Mouse (Mus musculus) macrophage (primary cell): Measurements from ENCODE around the gene Dapk3. TPM values are rescaled to one million over a fixed set of nuclear protein-coding genes. Genes with fewer than 3 reads are reported as not detected.

Experiments used
- H3K27ac ChIP-seq: fragments of 350-480 bp; formaldehyde crosslinking; 2 replicates; pipeline ENCODE4 v1.9.0; 2021
- H3K36me3 ChIP-seq: fragments of 350-480 bp; formaldehyde crosslinking; 2 replicates; pipeline ENCODE4 v1.9.0; 2021; ENCODE audit errors: inconsistent target
- H3K4me3 ChIP-seq: fragments of 350-480 bp; formaldehyde crosslinking; 2 replicates; pipeline ENCODE4 v1.9.0; 2021; ENCODE audit errors: inconsistent target
- H3K79me2 ChIP-seq: fragments of 350-480 bp; formaldehyde crosslinking; 2 replicates; pipeline ENCODE4 v1.9.0; 2021; ENCODE audit errors: inconsistent target
- WGBS: methylation state at CpG from one replicate; pipeline ENCODE4 v1.1.7; 2026; ENCODE audit warnings: inconsistent platforms; ENCODE audit not compliant: missing documents; 5-methylcytosine and 5-hydroxymethylcytosine counted together
- polyA plus RNA-seq: library from polyadenylated mRNA; stranded (reverse); fragments of 250-400 nt; gene quantifications from 3 replicates; pipeline ENCODE4 v1.2.4, GENCODE M21; 2018; ENCODE audit warnings: inconsistent platforms
- total RNA-seq, 78 experiments: library from RNA; depleted of rRNA; stranded (reverse); fragments of 250-400 nt; gene quantifications; 1 replicate in 9 of 78; 2 replicates in 24 of 78; 3 replicates in 43 of 78; 4 replicates in 2 of 78; pipeline ENCODE4 v1.2.4; 2018; ENCODE audit warnings: inconsistent platforms in 56 of 78

Gene Dapk3
- total RNA-seq (2018; cell fraction: chromatin; rRNA removed) = 10 to 100 TPM; 33.3 to 98.4 (median 63.9) TPM
- 10 to 100 TPM; 23.9 to 52.8 (median 37.5) TPM for total RNA-seq (2018; cell fraction: cytosol; rRNA removed)
- 10 to 100 TPM; 25.6 to 59.4 (median 45.8) TPM for total RNA-seq (2018; cell fraction: nucleus; rRNA removed)
- polyA plus RNA-seq = 41.2 to 57.0 TPM (median 43.5 TPM) in 3 replicates

DNA sequence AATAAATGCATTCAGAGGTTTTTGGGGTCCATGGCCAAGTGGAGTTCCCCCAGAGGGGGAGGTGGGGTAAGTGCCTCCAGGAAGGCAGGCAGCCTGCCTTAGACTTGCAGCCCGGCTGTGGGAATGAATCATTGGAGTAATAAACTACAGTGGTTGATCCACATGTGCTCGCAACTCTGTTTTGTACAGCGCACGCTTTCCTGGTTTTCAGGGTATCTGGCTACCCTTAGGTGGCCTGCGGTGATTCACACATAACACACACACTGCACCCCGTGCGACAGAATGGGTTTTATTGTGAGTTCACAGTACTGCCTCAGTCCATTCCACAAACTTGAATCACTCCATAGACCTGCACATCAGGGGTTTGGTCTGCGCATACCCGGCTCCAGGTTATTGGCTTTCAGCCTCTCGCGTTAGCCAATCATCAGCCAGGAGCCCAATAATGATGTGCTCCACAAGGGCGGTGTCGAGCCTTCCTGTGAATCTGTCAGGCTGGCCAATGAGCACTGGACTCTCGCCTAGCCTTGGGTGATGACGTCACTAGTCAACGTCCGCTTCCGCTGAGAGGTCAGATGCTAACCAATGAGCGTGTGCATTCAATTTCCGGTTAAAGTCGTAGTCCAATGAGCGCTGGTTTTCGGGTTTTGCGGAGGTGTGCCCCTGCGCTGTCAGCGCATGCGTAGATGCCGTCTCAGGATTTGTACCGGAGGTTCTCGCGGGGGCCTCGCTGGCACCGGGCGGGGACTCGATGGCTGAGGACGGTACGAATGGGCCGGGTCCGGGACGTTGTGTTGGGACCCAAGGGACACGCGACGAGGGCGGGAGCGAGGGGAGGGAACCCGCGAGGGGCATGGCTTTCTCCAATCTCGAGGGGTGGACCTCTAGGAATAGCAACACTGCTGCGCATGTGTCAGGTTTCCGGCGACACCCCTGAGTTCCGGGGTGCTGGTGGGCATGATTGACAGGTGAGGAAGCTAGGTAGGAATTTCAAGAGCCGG is at the start of gene Dapk3:
Gene Dapk3, plus strand, starts transcription at position 670 of the 998 bp plus-strand sequence.
- H3K36me3 ChIP-seq = peaks cover 62% of the 10 kb centered on the region
- H3K79me2 ChIP-seq = peaks cover 71% of the 10 kb centered on the region
- 10% methylated on average over 52 of the region's 53 CpGs for WGBS
- peak within 1 kb of the TSS; percentile 66 for H3K27ac ChIP-seq
- H3K4me3 ChIP-seq = peak within 1 kb of the TSS; percentile 63

- no peaks in the 10 kb centered on the region for H3K36me3 ChIP-seq
- peaks cover 13% of the 10 kb centered on the region for H3K79me2 ChIP-seq
- WGBS = 2% methylated on average over 16 of the region's 16 CpGs
- peak overlapping the region; percentile 92 for H3K27ac ChIP-seq
- H3K4me3 ChIP-seq = peak overlapping the region; percentile 67
Measured at GRCm38 (mm10) chr10:81134181-81134587, 48.6 kb upstream of the Dapk3 start.

- WGBS = under 1% methylated on average over 41 of the region's 41 CpGs
Measured at GRCm38 (mm10) chr10:81134966-81135681, 47.7 kb upstream of the Dapk3 start, which contains the start of gene Zbtb7a. Zbtb7a (plus strand) TSS chr10:81135220.

GRCm38 (mm10) chr10:81135831-81136705 is 46.7 kb upstream of the Dapk3 start:
- peak overlapping the region; percentile 67 for H3K4me3 ChIP-seq
- H3K27ac ChIP-seq = peak overlapping the region; percentile 92
- 2% methylated on average over 53 of the region's 86 CpGs for WGBS
- no peaks in the 10 kb centered on the region for H3K36me3 ChIP-seq
- H3K79me2 ChIP-seq = peaks cover 32% of the 10 kb centered on the region

More at GRCm38 (mm10) chr10:81134966-81135681, 47.7 kb upstream of the Dapk3 start, which contains the start of gene Zbtb7a:
- Histone ChIP-seq H3K4me3 (peak within 1 kb of the TSS; percentile 67), H3K79me2 (peaks cover 23% of the 10 kb centered on the region), H3K27ac (peak within 1 kb of the TSS; percentile 92), H3K36me3 (no peaks in the 10 kb centered on the region)

GRCm38 (mm10) chr10:81136706-81137231 is 46.0 kb upstream of the Dapk3 start:
- WGBS = 0% methylated on average over 28 of the region's 50 CpGs
- Histone ChIP-seq H3K36me3 (no peaks in the 10 kb centered on the region), H3K79me2 (peaks cover 39% of the 10 kb centered on the region), H3K4me3 (peak overlapping the region; percentile 43), H3K27ac (peak overlapping the region; percentile 74)

- under 1% methylated on average over 48 of the region's 89 CpGs for WGBS
- H3K36me3 ChIP-seq = no peaks in the 10 kb centered on the region; the same call in 1 of the 2 replicates
Measured at GRCm38 (mm10) chr10:81137252-81138130, 45.3 kb upstream of the Dapk3 start.

DNA sequence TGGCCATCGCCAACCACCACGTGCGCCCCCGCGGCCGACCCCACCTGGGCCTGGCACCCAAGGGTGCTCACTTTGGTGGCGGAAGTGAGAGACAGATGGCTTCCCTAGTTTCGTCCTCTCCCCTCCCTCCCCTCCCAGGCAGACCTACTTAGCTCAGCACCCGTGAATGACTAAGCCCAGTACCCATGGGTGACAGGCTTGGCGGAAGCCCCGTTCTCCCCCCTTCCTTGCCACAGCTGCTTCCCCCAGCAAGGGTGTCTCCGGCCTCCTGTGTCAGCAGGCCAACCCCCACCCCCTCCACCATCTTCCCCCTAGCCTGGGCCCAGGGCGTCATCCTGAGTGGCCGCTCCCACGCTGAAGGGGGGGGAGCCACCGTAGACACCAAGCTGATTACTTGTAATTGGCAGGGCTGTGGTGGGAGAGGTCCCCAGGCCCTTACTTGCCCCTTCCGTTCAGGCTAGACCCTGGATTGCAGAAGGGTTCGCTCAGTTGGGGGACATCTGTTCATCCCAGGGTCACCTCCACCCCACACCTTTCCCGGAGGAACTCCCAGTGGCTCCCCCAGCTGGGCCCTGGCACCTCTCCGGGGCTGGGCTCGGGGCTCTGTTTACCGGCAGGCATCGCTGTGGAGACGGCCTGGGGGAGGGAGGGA is 44.5 kb upstream of the Dapk3 start:
- Histone ChIP-seq H3K36me3 (no peaks in the 10 kb centered on the region; the same call in 1 of the 2 replicates), H3K4me3 (peak overlapping the region; percentile 76), H3K27ac (peak overlapping the region; percentile 74), H3K79me2 (peaks cover 54% of the 10 kb centered on the region)
- 0% methylated on average over 22 of the region's 24 CpGs for WGBS

More at GRCm38 (mm10) chr10:81137252-81138130, 45.3 kb upstream of the Dapk3 start:
- Histone ChIP-seq H3K79me2 (peaks cover 46% of the 10 kb centered on the region), H3K4me3 (peak overlapping the region; percentile 76), H3K27ac (peak overlapping the region; percentile 74)

DNA sequence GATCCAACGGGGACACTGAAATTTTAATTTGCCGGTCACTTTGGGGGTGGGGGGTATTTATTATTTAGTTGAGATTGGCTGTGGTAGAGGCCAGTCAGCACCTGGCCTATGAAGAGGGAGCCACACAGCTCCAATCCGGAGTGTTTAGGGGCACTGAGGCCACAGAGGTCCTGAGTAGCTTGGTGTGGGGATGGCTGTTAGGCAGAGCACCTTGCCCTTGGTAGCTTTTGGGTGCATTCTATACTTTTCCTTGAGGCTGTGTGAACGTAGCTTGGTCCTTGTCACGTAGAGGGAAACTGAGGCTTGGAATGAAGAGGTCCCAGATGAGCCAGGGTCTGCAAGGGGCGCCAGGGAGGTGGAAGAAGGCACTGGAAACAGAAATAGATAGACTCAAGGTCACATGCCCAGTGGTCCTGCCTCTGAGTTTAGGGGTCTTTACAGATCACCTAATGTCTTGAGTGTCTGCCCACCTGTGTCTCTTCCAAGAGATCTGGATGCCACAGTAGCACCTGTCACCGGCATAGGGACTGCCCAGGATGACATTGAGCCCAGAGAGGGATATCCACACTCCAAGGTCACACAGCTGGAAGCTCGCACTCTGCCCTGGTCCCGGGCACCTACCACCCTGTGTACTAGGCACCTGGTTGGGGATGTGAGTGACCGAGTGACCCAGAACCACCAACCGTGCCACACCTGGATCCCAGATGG is 43.8 kb upstream of the Dapk3 start:
- WGBS = 47% methylated on average over 11 of the region's 11 CpGs
- Histone ChIP-seq H3K36me3 (no peaks in the 10 kb centered on the region; the same call in 1 of the 2 replicates), H3K27ac (peak overlapping the region; percentile 74), H3K4me3 (peak overlapping the region; percentile 76), H3K79me2 (peaks cover 61% of the 10 kb centered on the region)

GRCm38 (mm10) chr10:81139529-81139846 is 43.3 kb upstream of the Dapk3 start:
- Histone ChIP-seq H3K79me2 (peaks cover 66% of the 10 kb centered on the region), H3K27ac (no peak overlapping the region), H3K4me3 (peak overlapping the region; percentile 76), H3K36me3 (no peaks in the 10 kb centered on the region; the same call in 1 of the 2 replicates)
- WGBS = 64% methylated on average over 4 of the region's 4 CpGs

- H3K36me3 ChIP-seq = peaks cover 2% of the 10 kb centered on the region; the same call in 1 of the 2 replicates
- H3K27ac ChIP-seq = peak overlapping the region; percentile 34
- WGBS = 38% methylated on average over 7 of the region's 8 CpGs
Measured at GRCm38 (mm10) chr10:81140005-81140404, 42.8 kb upstream of the Dapk3 start.

GRCm38 (mm10) chr10:81140717-81141454 is 41.9 kb upstream of the Dapk3 start:
- peaks cover 80% of the 10 kb centered on the region for H3K79me2 ChIP-seq
- 35% methylated on average over 9 of the region's 10 CpGs for WGBS
- peak overlapping the region; percentile 34 for H3K27ac ChIP-seq
- peak overlapping the region; percentile 76 for H3K4me3 ChIP-seq
- H3K36me3 ChIP-seq = peaks cover 10% of the 10 kb centered on the region; the same call in 1 of the 2 replicates

More at GRCm38 (mm10) chr10:81140005-81140404, 42.8 kb upstream of the Dapk3 start:
- Histone ChIP-seq H3K79me2 (peaks cover 71% of the 10 kb centered on the region), H3K4me3 (peak overlapping the region; percentile 76)
